Mouse (Mus musculus) forebrain, embryonic 13.5 days (tissue): ENCODE results near the gene Scaf1. TPM values are rescaled to one million over a fixed set of nuclear protein-coding genes. Genes with fewer than 3 reads are reported as not detected.

Source experiments
- ATAC-seq: fragments of 200-750 bp; cut with Nextera tagmentation; 2 replicates; pipeline ENCODE4 v1.8.0; 2017
- H3K27ac ChIP-seq: fragments of 300-500 bp; sonication (generic); 2 replicates; pipeline ENCODE4 v1.5.1; 2015; ENCODE audit warnings: inconsistent platforms, mild to moderate bottlenecking, moderate library complexity
- H3K27me3 ChIP-seq: fragments of 300-500 bp; sonication (generic); 2 replicates; pipeline ENCODE4 v1.6.1; 2015; ENCODE audit warnings: mild to moderate bottlenecking, inconsistent platforms
- H3K36me3 ChIP-seq: fragments of 300-500 bp; sonication (generic); 2 replicates; pipeline ENCODE4 v1.6.1; 2015; ENCODE audit warnings: mild to moderate bottlenecking, inconsistent platforms; ENCODE audit not compliant: poor library complexity, severe bottlenecking
- H3K4me1 ChIP-seq: fragments of 300-500 bp; sonication (generic); 2 replicates; pipeline ENCODE4 v1.6.1; 2015; ENCODE audit warnings: inconsistent platforms
- H3K4me2 ChIP-seq: fragments of 300-500 bp; sonication (generic); 2 replicates; pipeline ENCODE4 v1.6.1; 2015; ENCODE audit warnings: inconsistent platforms, mild to moderate bottlenecking, moderate library complexity
- H3K4me3 ChIP-seq: fragments of 300-500 bp; sonication (generic); 2 replicates; pipeline ENCODE4 v1.5.1; 2015; ENCODE audit warnings: mild to moderate bottlenecking, inconsistent platforms
- H3K9ac ChIP-seq: fragments of 300-500 bp; sonication (generic); 2 replicates; pipeline ENCODE4 v1.6.1; 2015; ENCODE audit warnings: mild to moderate bottlenecking, inconsistent platforms
- H3K9me3 ChIP-seq: fragments of 300-500 bp; sonication (generic); replicated peaks from 2 replicates; pipeline ENCODE4 v1.6.1; 2016; ENCODE audit warnings: inconsistent platforms
- WGBS: fragments of 180-500 bp; shearing (Covaris S2); methylation state at CpG from one replicate; pipeline ENCODE4 v1.1.7; 2015; 5-methylcytosine and 5-hydroxymethylcytosine counted together
- polyA plus RNA-seq: library from polyadenylated mRNA; unstranded; fragments of >200 nt; fragmentation: Nextera tagmentation; extraction: Ambion mirVana; gene quantifications from 2 replicates; pipeline ENCODE4 v1.2.1, GENCODE M21; 2015

Gene Scaf1
- polyA plus RNA-seq = 35.8 and 38.9 TPM in 2 replicates

DNA sequence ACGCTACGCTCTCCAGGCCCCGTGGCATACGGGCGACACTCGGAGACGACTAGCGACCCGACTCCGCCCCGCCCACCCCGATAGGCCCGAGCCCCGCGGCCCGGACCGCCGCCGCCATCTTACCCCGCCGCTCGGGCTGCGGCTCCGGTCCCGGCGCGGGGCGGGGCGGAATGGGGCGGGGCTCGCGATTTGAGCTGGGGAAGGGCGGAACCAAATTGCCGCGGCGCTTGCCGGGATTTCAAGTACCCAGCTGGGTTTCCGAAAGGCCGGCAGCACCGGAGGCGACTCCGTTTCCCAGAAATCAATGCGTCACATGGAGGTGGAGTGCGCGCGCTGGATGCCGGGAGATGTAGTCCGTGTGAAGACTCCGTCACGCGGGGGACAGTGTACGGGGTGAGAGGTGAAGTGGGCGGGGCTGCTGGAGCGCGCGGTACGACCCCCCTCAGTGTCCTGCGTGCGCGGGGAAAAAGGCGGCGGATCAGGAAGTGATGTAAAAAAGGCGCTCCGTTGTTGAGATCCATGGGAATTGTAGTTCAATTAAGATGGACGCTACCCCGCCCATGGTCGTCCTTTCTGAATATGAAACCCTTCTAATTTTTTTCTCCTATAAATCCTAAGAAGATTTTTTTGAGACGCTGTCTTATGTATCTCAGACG lies at the start of gene Scaf1:
Scaf1 (minus strand) TSS at position 407 of the 656 bp plus-strand sequence.
- Histone ChIP-seq H3K4me1 (peaks cover 37% of the 10 kb centered on the region), H3K4me2 (peak within 1 kb of the TSS; percentile 77), H3K4me3 (peak within 1 kb of the TSS; percentile 96), H3K27ac (peak within 1 kb of the TSS; percentile 85), H3K9me3 (no peaks in the 10 kb centered on the region), H3K36me3 (peaks cover 26% of the 10 kb centered on the region), H3K27me3 (peaks cover 26% of the 10 kb centered on the region), H3K9ac (peak within 1 kb of the TSS; percentile 97)
- WGBS = under 1% methylated on average over 68 of the region's 69 CpGs
- ATAC-seq = peak; percentile 95

DNA sequence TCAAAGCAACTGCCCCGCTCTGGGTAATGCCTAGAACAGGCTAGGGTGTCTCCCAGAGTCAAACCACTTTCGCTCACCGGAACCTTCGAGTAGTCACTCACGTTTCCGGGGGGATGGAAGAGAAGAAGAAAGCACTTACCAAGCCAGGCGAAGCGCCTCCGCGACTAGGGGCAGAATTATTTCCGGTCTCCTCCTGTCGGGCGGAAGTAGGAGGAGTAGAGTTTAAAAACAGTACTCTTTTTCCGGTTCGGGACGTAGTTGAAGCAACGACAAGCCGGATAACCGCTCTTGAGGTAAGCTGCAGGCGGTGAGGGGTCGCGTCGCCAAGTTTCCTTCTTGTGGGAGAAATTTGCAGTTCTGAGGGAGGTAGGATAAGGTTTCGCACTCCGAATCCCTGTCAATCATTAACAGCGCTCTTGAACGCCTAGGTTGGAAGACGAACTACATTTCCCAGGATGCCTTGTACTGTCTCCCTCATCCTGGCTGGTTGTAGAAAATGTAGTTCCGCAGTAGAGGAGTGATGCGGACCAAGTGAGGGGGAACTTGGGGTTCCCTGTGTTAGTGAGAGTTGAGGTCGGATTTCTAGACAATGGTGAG lies 46.2 kb upstream of the Scaf1 start, which contains the start of the genes Nosip and Prrg2:
Nosip (plus strand) TSS at position 191 of the 597 bp plus-strand sequence.
Prrg2 (minus strand) TSS at position 439 of the 597 bp plus-strand sequence.
- H3K27ac ChIP-seq = peak within 1 kb of the TSS; percentile 88
- peak; percentile 93 for ATAC-seq
- 0% methylated on average over 31 of the region's 31 CpGs for WGBS
- no peaks in the 10 kb centered on the region for H3K27me3 ChIP-seq
- peak within 1 kb of the TSS; percentile 70 for H3K9ac ChIP-seq
- H3K4me2 ChIP-seq = peak within 1 kb of the TSS; percentile 64
- H3K36me3 ChIP-seq = no peaks in the 10 kb centered on the region
- H3K9me3 ChIP-seq = no peaks in the 10 kb centered on the region
- peaks cover 33% of the 10 kb centered on the region for H3K4me1 ChIP-seq
- peak within 1 kb of the TSS; percentile 64 for H3K4me3 ChIP-seq

DNA sequence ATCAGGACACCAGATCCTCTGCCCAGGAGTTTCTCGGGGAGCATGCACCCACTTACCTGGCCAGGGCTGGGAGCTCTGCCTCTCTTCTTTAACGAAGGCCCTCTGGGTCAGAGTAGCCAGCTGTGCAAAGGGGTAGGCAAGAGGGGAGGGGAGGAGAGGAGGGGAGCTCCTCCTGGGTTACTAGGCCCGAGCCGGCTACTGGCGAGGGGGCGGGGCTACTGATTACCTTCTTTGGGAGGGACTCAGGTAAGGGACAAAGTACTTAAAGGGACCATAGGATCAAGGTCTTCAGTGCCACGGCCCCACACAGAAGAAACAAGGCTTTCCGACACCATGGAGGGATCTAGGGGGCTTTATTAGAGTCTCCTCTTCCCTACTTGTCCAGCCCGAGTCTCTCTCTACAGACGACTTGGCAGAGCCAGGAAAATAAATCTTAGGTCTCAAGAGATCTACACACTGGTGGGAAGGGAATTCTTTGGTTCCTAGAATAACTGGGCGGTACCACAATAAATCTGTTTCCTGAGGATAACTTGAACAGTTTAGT lies 45.4 kb upstream of the Scaf1 start:
- H3K9me3 ChIP-seq = no peaks in the 10 kb centered on the region
- 11% methylated on average over 11 of the region's 11 CpGs for WGBS
- H3K9ac ChIP-seq = peak overlapping the region; percentile 36; the same call in 1 of the 2 replicates
- H3K27ac ChIP-seq = no peak overlapping the region
- peak overlapping the region; percentile 64 for H3K4me2 ChIP-seq
- H3K27me3 ChIP-seq = no peaks in the 10 kb centered on the region
- no peak for ATAC-seq
- peak overlapping the region; percentile 64 for H3K4me3 ChIP-seq
- no peaks in the 10 kb centered on the region for H3K36me3 ChIP-seq
- peaks cover 33% of the 10 kb centered on the region for H3K4me1 ChIP-seq

DNA sequence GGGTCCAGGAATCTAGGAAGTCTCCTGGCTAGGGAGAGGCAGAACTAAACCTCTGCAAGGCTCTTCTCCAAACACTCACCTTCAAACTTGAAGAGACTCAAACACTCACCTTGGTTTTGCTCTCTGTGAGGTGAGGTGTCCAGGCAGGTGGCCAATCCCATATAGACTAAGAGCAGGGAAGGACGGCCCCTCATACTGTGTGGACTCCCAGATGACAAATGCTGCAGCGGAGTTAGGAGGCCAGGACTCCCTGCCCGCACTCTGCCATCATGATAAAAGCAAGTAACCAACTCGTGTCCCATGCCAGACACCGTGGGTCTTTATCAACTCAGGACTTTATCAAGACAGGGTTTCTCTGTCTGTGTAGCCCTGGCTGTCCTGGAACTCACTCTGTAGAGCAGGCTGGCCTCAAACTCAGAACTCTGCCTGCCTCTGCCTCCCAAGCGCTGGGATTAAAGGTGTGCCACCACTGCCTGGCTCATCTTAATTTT lies 44.5 kb upstream of the Scaf1 start:
- 88% methylated on average over 6 of the region's 6 CpGs for WGBS
- no peak for ATAC-seq
- Histone ChIP-seq H3K4me1 (peaks cover 33% of the 10 kb centered on the region), H3K9me3 (no peaks in the 10 kb centered on the region), H3K36me3 (no peaks in the 10 kb centered on the region), H3K4me2 (no peak overlapping the region), H3K4me3 (no peak overlapping the region), H3K9ac (no peak overlapping the region), H3K27ac (no peak overlapping the region), H3K27me3 (no peaks in the 10 kb centered on the region)

DNA sequence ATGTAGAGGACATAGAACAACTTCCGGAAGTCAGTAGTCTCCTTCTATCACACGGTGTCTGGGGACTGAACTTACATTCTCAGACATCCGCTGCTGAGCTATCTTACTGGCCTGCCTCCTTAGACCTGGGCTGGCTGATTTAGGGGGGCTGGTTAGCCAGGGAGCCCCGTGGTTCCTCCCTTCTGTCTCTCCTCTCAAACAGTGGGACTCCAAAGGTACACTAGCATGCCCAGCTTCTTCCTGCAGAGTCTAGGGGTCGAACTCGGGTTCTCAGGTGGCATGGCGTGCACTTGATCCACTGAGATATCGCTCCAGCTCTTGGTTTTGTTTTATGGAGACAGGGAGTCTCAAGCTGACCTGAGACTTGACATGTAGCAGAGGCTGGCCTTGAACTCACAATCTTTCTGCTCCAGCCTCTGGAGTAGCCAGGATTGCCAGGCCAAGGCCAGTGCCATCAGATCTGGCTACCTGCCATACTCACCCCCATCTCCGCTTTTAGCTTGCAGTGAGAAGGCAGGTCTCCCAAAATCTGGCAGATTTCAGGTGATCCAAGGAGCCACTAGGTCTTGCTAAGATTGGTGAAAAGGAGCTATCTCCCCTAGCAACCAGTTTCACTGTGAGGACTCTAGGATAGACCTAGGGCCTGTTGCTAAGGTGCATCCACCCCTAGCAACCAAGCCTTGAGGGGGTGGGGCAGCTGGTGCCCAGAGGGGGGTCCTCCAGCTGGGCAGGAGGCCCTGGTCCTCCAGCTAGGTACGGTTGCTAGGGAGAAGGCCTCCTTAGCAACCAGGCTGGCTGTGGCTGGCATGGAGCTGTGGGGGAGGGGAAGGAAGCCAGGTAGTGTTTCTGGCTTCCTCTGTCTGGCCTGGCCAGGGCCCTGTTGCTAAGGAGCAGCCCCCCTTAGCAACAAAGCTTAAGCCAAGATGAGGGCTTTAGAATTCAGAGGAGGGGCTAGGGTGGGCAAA lies 42.7 kb upstream of the Scaf1 start:
- Histone ChIP-seq H3K4me2 (peak overlapping the region; percentile 5; the same call in 1 of the 2 replicates), H3K9ac (peak overlapping the region; percentile 37; the same call in 1 of the 2 replicates), H3K9me3 (no peaks in the 10 kb centered on the region), H3K27ac (peak overlapping the region; percentile 80), H3K36me3 (no peaks in the 10 kb centered on the region), H3K4me3 (no peak overlapping the region), H3K4me1 (peaks cover 32% of the 10 kb centered on the region), H3K27me3 (no peaks in the 10 kb centered on the region)
- 81% methylated on average over 10 of the region's 10 CpGs for WGBS
- ATAC-seq = no peak

DNA sequence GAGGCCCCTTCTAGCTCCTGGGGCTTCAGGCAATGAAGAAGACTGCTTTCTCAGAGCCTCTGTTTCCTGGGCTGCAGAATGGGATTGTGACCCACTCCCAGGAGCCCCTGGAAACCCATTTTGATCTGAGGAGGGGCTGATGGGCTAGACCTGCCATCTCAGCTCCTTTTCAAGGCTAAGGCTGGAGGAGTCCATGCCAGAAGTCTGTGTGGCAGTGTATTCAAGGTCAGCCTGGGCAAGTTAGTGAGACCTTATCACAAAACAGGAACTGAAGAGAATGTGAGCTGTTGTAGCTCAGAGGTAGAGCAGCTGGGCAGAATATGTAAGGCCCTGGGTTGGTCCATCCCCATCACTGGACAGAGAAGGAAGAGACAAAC lies 40.8 kb upstream of the Scaf1 start:
- Histone ChIP-seq H3K4me2 (no peak overlapping the region), H3K36me3 (no peaks in the 10 kb centered on the region), H3K9ac (peak overlapping the region; percentile 35; the same call in 1 of the 2 replicates), H3K27me3 (no peaks in the 10 kb centered on the region), H3K27ac (no peak overlapping the region), H3K4me3 (no peak overlapping the region), H3K4me1 (peaks cover 28% of the 10 kb centered on the region), H3K9me3 (no peaks in the 10 kb centered on the region)
- ATAC-seq = no peak

DNA sequence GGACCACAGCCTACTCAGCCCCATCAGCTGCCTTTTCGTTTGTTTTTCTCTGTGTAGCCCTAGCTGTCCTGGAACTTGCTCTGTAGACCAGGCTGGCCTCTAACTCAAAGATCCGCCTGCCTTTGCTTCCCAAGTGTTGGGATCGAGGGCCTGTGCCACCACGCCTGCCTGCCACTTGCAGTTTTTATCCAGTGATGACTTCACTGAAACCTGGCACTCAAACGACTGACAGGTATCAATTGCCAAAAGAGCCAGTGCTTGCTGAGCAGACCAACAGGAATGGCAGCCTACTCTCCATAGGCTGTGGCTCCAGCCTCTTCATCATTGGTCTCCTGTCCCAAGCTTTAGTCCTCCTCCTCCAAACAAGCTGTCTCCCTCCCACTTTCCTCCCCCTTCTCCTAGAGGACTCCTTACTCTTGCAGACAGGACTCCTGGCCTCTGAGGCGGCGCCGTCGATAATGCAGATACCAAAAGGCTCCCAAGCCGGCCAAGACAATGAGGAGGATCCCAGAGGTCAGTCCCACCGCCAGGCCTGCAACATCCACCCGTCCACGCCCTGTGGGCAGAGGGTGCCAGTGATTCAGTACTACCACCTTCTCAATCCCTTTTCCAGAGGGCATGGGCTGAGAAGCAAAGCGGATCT lies 40.3 kb upstream of the Scaf1 start:
- H3K27me3 ChIP-seq = no peaks in the 10 kb centered on the region
- peaks cover 28% of the 10 kb centered on the region for H3K4me1 ChIP-seq
- no peak for ATAC-seq
- H3K9ac ChIP-seq = peak overlapping the region; percentile 35; the same call in 1 of the 2 replicates
- WGBS = 68% methylated on average over 14 of the region's 14 CpGs
- no peak overlapping the region for H3K4me2 ChIP-seq
- H3K27ac ChIP-seq = no peak overlapping the region
- no peak overlapping the region for H3K4me3 ChIP-seq
- H3K9me3 ChIP-seq = no peaks in the 10 kb centered on the region
- H3K36me3 ChIP-seq = no peaks in the 10 kb centered on the region

DNA sequence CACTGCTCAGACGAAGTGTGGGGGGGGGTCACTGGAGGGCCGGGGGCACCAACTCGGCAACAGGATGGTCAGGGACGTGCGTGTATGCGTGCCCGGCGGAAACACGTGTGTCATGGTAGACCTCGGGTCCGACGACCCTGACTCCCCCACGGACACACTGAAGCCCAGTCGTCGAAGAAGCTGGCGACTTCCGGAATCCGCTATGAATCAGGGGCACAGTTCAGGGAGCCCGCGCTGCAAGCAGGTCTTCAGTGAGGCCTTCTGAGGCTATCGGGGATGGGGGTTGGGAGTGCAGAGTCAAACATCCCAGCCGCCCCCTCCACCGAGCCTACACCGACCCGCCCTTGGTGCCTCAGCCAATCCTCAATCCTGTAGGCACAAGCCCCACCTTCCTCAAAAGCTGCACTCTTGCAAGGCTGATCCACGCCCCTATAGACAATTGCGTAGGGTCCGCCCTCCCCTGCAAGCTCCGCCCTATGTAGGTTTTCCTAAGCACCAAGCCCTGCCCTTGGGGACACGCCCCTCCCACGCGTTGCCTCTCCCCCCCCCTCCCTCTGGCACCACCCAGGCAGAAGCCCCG lies 37.9 kb upstream of the Scaf1 start:
- H3K27ac ChIP-seq = peak overlapping the region; percentile 100
- WGBS = under 1% methylated on average over 33 of the region's 33 CpGs
- H3K27me3 ChIP-seq = no peaks in the 10 kb centered on the region
- peak overlapping the region; percentile 93 for H3K4me3 ChIP-seq
- H3K9ac ChIP-seq = peak overlapping the region; percentile 93
- H3K4me2 ChIP-seq = peak overlapping the region; percentile 97
- H3K9me3 ChIP-seq = no peaks in the 10 kb centered on the region
- H3K4me1 ChIP-seq = peaks cover 35% of the 10 kb centered on the region
- H3K36me3 ChIP-seq = peaks cover 14% of the 10 kb centered on the region
- ATAC-seq = peak; percentile 93

DNA sequence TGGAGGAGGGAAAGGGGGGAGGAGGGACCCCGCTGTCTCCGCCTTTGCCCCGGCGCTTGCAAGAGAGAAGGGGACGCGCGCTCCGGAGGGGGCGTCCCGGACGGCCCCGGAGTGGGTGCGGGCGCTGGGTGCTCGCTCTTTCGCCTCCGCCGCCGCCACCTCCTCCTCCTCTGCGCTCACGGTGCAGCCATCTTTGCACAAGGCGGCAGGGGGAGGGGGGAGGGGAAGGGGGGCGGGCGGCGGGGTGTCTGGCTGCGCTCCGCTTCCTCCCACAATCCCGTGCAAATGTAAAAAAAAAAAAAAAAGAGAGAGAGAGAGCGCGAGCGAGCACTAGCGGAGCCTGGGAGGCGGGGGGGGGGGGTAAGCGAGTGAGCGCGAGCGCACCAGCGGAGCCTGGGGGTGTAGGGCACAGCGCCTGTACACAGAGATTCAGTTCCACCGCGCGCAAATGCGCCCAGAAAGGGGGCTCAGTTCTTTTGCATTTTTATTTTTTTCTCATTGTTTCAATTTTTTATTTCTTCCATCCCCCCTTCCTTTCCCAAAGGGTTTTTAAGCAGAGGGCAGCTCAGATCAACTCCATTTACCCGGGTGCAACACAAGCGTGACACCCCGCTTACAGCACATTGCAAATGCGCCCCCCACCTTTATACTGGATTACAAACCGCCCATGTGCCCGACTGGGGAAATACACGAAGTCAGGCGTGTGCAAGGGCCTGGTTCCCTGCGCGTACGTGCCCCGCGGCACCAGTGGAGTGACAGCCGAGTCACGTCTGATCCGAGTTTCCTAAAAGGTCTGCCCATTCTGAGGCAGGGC lies 37.2 kb upstream of the Scaf1 start:
- WGBS = 1% methylated on average over 36 of the region's 59 CpGs

DNA sequence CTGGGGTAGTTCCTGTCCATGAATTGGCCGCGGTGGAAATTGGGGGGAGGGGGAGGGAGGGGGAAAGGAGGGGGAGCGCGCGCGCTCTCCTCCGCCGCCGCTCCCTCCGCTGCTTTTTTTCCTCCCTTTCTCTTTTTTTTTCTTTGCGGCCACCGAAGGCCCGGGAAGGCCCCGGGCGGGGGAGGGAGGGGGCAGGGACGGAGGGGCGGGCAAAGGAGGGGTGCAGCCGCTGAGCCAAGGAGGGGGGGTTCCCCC lies 36.6 kb upstream of the Scaf1 start, which contains the start of gene Prr12:
Prr12 (minus strand) TSS at position 20 of the 255 bp plus-strand sequence.
- Histone ChIP-seq H3K27me3 (no peaks in the 10 kb centered on the region), H3K4me1 (peaks cover 28% of the 10 kb centered on the region), H3K9ac (peak within 1 kb of the TSS; percentile 93), H3K4me3 (peak within 1 kb of the TSS; percentile 93), H3K27ac (peak within 1 kb of the TSS; percentile 100), H3K36me3 (peaks cover 26% of the 10 kb centered on the region), H3K4me2 (peak within 1 kb of the TSS; percentile 97), H3K9me3 (no peaks in the 10 kb centered on the region)
- 0% methylated on average over 5 of the region's 18 CpGs for WGBS
- ATAC-seq = no peak

More for the DNA sequence above, 37.2 kb upstream of the Scaf1 start:
- Histone ChIP-seq H3K9me3 (no peaks in the 10 kb centered on the region), H3K27ac (peak overlapping the region; percentile 100), H3K27me3 (no peaks in the 10 kb centered on the region), H3K4me3 (peak overlapping the region; percentile 93), H3K4me1 (peaks cover 28% of the 10 kb centered on the region), H3K36me3 (peaks cover 21% of the 10 kb centered on the region), H3K9ac (peak overlapping the region; percentile 93), H3K4me2 (peak overlapping the region; percentile 97)
- ATAC-seq = peak; percentile 61
